Mouse (Mus musculus): ENCODE data around the gene Ppp1r13b.

The Ppp1r13b gene

GRCm38 (mm10) chr12:111878213-111878612, 29.7 kb downstream of the Ppp1r13b start:
- peak; percentile 93 for DNase-seq

GRCm38 (mm10) chr12:111875499-111875898, 32.4 kb downstream of the Ppp1r13b start:
- no peak for DNase-seq

- DNase-seq, result no peak
Measured at GRCm38 (mm10) chr12:111874601-111875140, 33.2 kb downstream of the Ppp1r13b start.

- DNase-seq, result no peak
Measured at GRCm38 (mm10) chr12:111872079-111872478, 35.8 kb downstream of the Ppp1r13b start.

- DNase-seq, result no peak
Measured at GRCm38 (mm10) chr12:111870811-111871210, 37.1 kb downstream of the Ppp1r13b start.

- no peak for DNase-seq
Measured at GRCm38 (mm10) chr12:111869806-111870205, 38.1 kb downstream of the Ppp1r13b start.

GRCm38 (mm10) chr12:111864206-111864824, 43.6 kb downstream of the Ppp1r13b start:
- DNase-seq, result no peak

GRCm38 (mm10) chr12:111855448-111855847, 52.5 kb downstream of the Ppp1r13b start:
- no peak for DNase-seq

- no peak for DNase-seq
Measured at GRCm38 (mm10) chr12:111853546-111853945, 54.4 kb downstream of the Ppp1r13b start.

GRCm38 (mm10) chr12:111853011-111853436, 54.9 kb downstream of the Ppp1r13b start:
- peak; percentile 32 to 46 for DNase-seq

- DNase-seq, result no peak
Measured at GRCm38 (mm10) chr12:111851745-111852144, 56.2 kb downstream of the Ppp1r13b start.

- no peak for DNase-seq
Measured at GRCm38 (mm10) chr12:111851235-111851634, 56.7 kb downstream of the Ppp1r13b start.

GRCm38 (mm10) chr12:111848300-111848798, 59.6 kb downstream of the Ppp1r13b start:
- DNase-seq, result no peak

GRCm38 (mm10) chr12:111846815-111847214, 61.1 kb downstream of the Ppp1r13b start:
- no peak for DNase-seq

- DNase-seq, result no peak
Measured at GRCm38 (mm10) chr12:111845953-111846352, 62.0 kb downstream of the Ppp1r13b start.

- DNase-seq, result no peak
Measured at GRCm38 (mm10) chr12:111843470-111843869, 64.4 kb downstream of the Ppp1r13b start.

- no peak for DNase-seq
Measured at GRCm38 (mm10) chr12:111842565-111843433, 65.1 kb downstream of the Ppp1r13b start.

- peak in 1 of 2 experiments; percentile 1 for DNase-seq
Measured at GRCm38 (mm10) chr12:111833457-111833856, 74.5 kb downstream of the Ppp1r13b start.

- DNase-seq, result peak in 1 of 2 experiments; percentile 2
Measured at GRCm38 (mm10) chr12:111832643-111833042, 75.3 kb downstream of the Ppp1r13b start.

- DNase-seq, result no peak
Measured at GRCm38 (mm10) chr12:111830375-111830774, 77.5 kb downstream of the Ppp1r13b start.

GRCm38 (mm10) chr12:111829954-111830353, 78.0 kb downstream of the Ppp1r13b start:
- no peak for DNase-seq

- no peak for DNase-seq
Measured at GRCm38 (mm10) chr12:111829447-111829846, 78.5 kb downstream of the Ppp1r13b start.

GRCm38 (mm10) chr12:111827556-111827955, 80.4 kb downstream of the Ppp1r13b start:
- no peak for DNase-seq
